Mouse (Mus musculus): ENCODE measurements around the gene Arap1. TPM values are rescaled to one million over a fixed set of nuclear protein-coding genes. Genes with fewer than 3 reads are reported as not detected.
A peak's percentile ranks its signal among the peaks of the same experiment; 100 is the strongest.

Gene Arap1
- polyA plus RNA-seq, 1 experiment from 2014 or later, result 75.5 TPM

DNA sequence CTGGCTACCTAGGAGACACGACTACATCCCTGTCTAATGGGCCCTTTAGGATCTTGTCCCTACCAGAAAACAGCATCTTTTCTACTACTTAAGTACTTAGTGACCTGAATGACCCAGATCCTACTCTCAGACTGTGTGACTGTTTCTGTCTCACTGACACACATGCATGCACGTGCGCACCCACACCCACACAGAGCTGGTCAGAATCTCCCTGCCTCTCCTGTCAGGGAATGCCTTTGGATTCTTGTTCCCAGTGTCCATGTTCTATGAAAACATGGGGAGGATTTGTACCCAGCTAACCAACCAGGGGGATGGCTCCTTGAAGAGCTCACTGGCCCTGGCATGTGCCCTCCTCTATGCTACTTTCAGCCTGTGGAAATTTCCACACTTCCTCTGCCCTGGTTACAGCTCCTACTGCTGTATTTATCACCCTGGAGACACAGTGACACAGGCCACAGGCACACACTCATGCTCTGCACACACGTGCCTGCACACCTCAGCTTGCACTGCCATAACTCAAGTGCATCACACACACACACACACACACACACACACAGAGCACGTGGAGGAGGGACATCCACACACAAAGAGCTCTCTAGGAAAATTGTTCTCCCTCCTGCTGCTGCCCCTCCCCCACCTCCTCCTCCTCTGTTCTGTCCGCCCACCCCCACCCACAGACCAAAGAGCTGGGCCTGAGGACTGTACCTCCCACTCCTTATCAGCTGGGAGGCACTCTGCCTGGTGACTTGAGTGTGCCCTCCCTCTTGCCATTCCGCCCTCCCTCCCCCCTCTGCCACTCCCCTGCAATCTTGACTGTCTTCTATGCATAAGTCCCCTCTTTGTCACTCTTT lies 67.0 kb downstream of the Arap1 start:
- Histone ChIP-seq H3K9ac (ENCODE audit: low read depth, low read length) (no peak overlapping the region), H3K27me3 (replicated peaks; ENCODE audit: control insufficient read depth, insufficient read depth, low read length) (peaks cover 8% of the 10 kb centered on the region; the same call in 1 of the 2 replicates), H3K4me1 (ENCODE audit: control insufficient read depth, insufficient read depth, low read length) (no peaks in the 10 kb centered on the region), H3K27ac (replicated peaks; ENCODE audit: low read depth, low read length) (0 out of 2 replicates have a peak overlapping the region, but pooled peaks have one; percentile 6), H3K36me3 (ENCODE audit: control insufficient read depth, insufficient read depth, low read length) (peaks cover 22% of the 10 kb centered on the region; the same call in 1 of the 2 replicates), H3K9me3 (ENCODE audit: control insufficient read depth, low read length) (0 out of 2 replicates have a peak, but pooled peaks cover 4% of the 10 kb centered on the region), H3K4me2 (ENCODE audit: low read depth, low read length) (no peak overlapping the region), H3K4me3 (ENCODE audit: low read depth, low read length) (no peak overlapping the region)
- DNase-seq (ENCODE audit: low spot score) (no peak), ATAC-seq (ENCODE audit: low read depth) (peak; percentile 13; the same call in 1 of the 2 replicates)
- WGBS, result 40% methylated on average over 5 of the region's 7 CpGs

DNA sequence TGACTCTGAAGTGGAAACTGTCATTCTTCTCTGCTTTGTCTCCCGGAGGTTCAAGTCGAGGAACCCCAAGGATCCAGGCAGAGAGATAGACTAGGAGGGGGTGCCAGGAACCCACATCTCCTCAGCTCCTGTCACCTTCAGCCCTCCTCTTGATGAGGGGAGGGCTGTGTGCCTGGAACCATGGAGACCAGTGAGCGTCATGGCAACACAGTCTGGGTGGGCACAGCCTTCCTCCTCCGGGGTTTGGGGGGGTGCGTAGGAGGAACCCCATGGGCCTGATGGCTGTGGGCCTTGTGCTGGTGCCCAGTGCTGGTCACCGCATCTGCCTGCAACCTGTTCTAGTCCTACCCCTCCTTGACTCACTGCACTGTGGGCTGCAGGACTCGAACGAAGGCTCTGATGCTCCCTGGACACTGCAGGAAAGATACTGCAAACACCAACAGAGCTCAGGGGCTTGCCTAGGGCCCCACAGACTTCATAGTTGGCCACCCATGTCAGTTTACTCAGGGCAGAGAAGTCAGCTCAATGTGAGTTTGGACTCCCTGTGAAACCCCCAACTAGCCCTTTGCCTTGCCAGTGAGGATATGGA lies 67.7 kb downstream of the Arap1 start:
- H3K9ac ChIP-seq (ENCODE audit: low read depth, low read length), result no peak overlapping the region
- WGBS, result 50% methylated on average over 8 of the region's 8 CpGs
- H3K9me3 ChIP-seq (ENCODE audit: control insufficient read depth, low read length), result no peaks in the 10 kb centered on the region
- peaks cover 8% of the 10 kb centered on the region; the same call in 1 of the 2 replicates for H3K27me3 ChIP-seq (replicated peaks; ENCODE audit: control insufficient read depth, insufficient read depth, low read length)
- H3K4me1 ChIP-seq (ENCODE audit: control insufficient read depth, insufficient read depth, low read length), result no peaks in the 10 kb centered on the region
- no peak overlapping the region for H3K4me3 ChIP-seq (ENCODE audit: low read depth, low read length)
- no peak overlapping the region for H3K4me2 ChIP-seq (ENCODE audit: low read depth, low read length)
- ATAC-seq (ENCODE audit: low read depth) (no peak), DNase-seq (ENCODE audit: low spot score) (no peak)
- no peak overlapping the region for H3K27ac ChIP-seq (replicated peaks; ENCODE audit: low read depth, low read length)
- H3K36me3 ChIP-seq (ENCODE audit: control insufficient read depth, insufficient read depth, low read length), result peaks cover 19% of the 10 kb centered on the region; the same call in 1 of the 2 replicates

DNA sequence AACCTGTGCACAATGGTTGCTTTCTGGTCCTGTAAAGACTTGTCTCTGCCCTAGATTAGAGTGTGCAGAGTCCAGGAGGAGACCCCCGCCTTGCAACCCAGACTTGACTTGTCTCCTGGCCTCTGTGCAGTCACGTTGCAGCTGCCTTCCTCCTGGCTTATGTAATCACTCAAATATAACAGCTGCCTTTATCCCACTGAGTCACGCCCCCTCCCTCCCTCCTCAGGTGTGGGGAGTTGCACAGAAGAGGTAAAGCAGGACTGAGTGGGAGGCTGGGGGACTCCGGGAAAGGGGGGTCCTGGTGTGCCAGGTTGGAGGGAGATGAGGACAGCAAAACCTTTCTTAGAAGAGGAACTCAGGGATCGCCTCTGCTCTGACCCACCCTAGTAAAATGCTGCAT lies 68.5 kb downstream of the Arap1 start:
- 57% methylated on average over 5 of the region's 5 CpGs for WGBS
- Histone ChIP-seq H3K27ac (replicated peaks; ENCODE audit: low read depth, low read length) (no peak overlapping the region), H3K4me3 (ENCODE audit: low read depth, low read length) (no peak overlapping the region), H3K36me3 (ENCODE audit: control insufficient read depth, insufficient read depth, low read length) (peaks cover 11% of the 10 kb centered on the region; the same call in 1 of the 2 replicates), H3K9ac (ENCODE audit: low read depth, low read length) (no peak overlapping the region), H3K9me3 (ENCODE audit: control insufficient read depth, low read length) (no peaks in the 10 kb centered on the region), H3K4me2 (ENCODE audit: low read depth, low read length) (no peak overlapping the region), H3K4me1 (ENCODE audit: control insufficient read depth, insufficient read depth, low read length) (no peaks in the 10 kb centered on the region), H3K27me3 (replicated peaks; ENCODE audit: control insufficient read depth, insufficient read depth, low read length) (peaks cover 8% of the 10 kb centered on the region; the same call in 1 of the 2 replicates)
- DNase-seq (ENCODE audit: low spot score) (peak; percentile 37), ATAC-seq (ENCODE audit: low read depth) (no peak)

DNA sequence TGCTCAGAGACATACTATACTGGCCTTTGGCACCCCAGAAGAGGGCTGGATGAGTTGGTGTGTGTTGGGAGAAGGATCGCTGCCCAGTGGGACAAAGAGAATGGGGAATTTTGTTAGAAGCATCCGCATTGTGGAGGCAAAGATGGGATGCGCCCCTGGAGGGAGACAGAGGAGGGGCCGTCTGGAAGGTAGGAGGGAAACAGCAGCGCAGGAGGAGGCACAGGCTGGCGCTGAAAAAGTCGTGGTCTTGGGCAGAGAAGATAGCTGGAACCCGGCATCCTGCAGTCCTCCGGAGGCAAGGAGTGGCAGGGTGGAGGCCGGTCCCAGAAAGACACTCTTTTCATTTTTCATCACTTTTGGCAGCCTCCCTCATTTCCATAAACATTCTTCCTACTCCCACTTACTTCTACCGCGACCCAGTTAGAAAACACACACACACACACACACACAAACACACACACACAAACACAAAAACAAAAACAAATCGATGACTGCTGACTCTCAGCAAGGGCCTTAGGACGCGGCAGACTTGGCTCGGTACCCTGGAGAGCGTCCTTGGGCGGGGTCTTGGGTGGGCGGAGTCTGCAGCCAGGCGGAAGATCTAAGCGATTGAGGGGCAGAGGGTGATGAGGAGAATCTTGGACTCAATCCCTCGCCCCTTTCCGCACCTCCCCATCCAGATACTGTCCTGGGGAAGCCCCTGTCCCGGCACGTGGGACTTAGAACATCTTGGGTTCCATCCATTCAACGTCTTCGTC lies 71.3 kb downstream of the Arap1 start:
- Histone ChIP-seq H3K4me1 (ENCODE audit: control insufficient read depth, insufficient read depth, low read length) (no peaks in the 10 kb centered on the region), H3K9me3 (ENCODE audit: control insufficient read depth, low read length) (no peaks in the 10 kb centered on the region), H3K27ac (replicated peaks; ENCODE audit: low read depth, low read length) (no peak overlapping the region), H3K36me3 (ENCODE audit: control insufficient read depth, insufficient read depth, low read length) (no peaks in the 10 kb centered on the region), H3K9ac (ENCODE audit: low read depth, low read length) (no peak overlapping the region), H3K27me3 (replicated peaks; ENCODE audit: control insufficient read depth, insufficient read depth, low read length) (peaks cover 8% of the 10 kb centered on the region; the same call in 1 of the 2 replicates), H3K4me2 (ENCODE audit: low read depth, low read length) (no peak overlapping the region), H3K4me3 (ENCODE audit: low read depth, low read length) (no peak overlapping the region)
- ATAC-seq (ENCODE audit: low read depth), result no peak
- peak; percentile 40 for DNase-seq (ENCODE audit: low spot score)
- WGBS, result 5% methylated on average over 27 of the region's 27 CpGs

DNA sequence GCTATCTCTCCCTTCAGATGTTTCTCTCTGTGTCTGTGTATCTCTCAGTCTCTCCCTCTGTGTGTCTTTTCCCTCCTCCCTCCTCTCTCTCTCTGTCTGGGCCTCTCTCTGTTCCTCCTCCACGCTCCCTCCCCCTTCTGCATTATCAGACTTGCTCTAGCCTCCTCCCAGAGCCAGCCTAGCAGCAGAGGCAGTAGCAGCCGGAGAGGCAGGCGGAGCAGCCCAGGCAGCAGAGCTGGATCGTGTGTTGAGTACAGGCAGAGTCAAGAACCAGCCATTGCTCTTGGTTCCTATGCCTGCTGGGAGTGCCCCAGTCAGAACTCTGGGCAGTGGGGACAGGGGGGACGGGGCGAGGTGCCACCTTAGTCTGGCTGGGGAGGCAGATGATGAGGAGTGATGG lies 73.7 kb downstream of the Arap1 start, which contains the start of gene Pde2a:
Gene Pde2a (plus strand): TSS at position 163 of the 400 bp plus-strand sequence.
- Histone ChIP-seq H3K27me3 (replicated peaks; ENCODE audit: control insufficient read depth, insufficient read depth, low read length) (peaks cover 8% of the 10 kb centered on the region; the same call in 1 of the 2 replicates), H3K9me3 (ENCODE audit: control insufficient read depth, low read length) (no peaks in the 10 kb centered on the region), H3K9ac (ENCODE audit: low read depth, low read length) (no peak within 1 kb of the TSS), H3K36me3 (ENCODE audit: control insufficient read depth, insufficient read depth, low read length) (no peaks in the 10 kb centered on the region), H3K4me1 (ENCODE audit: control insufficient read depth, insufficient read depth, low read length) (no peaks in the 10 kb centered on the region), H3K4me3 (ENCODE audit: low read depth, low read length) (no peak within 1 kb of the TSS), H3K4me2 (ENCODE audit: low read depth, low read length) (no peak within 1 kb of the TSS), H3K27ac (replicated peaks; ENCODE audit: low read depth, low read length) (no peak within 1 kb of the TSS)
- DNase-seq (ENCODE audit: low spot score), result no peak
- peak; percentile 13; the same call in 1 of the 2 replicates for ATAC-seq (ENCODE audit: low read depth)
- WGBS, result 19% methylated on average over 6 of the region's 6 CpGs

DNA sequence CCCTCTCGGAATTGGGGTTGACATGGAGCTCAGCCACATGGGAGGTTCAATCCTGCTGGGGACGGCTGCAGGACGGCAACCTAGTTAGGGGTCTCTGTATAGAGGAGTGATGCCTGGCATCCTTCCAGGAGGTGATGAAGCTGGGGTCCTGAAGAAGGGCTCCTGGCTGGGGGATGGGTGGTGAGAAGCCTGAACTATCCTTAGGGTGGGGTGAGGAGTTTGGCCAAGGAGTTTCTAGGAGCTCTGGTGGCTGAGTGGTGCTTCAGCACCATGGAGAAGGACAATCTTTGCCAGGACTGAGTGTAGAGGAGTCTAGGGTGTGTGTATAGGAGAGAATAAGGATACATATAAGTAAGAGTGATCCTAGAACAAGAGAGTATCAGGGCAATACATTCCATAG lies 74.2 kb downstream of the Arap1 start:
- DNase-seq (ENCODE audit: low spot score), result peak; percentile 64
- Histone ChIP-seq H3K9ac (ENCODE audit: low read depth, low read length) (no peak overlapping the region), H3K27me3 (replicated peaks; ENCODE audit: control insufficient read depth, insufficient read depth, low read length) (peaks cover 8% of the 10 kb centered on the region; the same call in 1 of the 2 replicates), H3K4me3 (ENCODE audit: low read depth, low read length) (no peak overlapping the region), H3K9me3 (ENCODE audit: control insufficient read depth, low read length) (no peaks in the 10 kb centered on the region), H3K4me2 (ENCODE audit: low read depth, low read length) (no peak overlapping the region), H3K4me1 (ENCODE audit: control insufficient read depth, insufficient read depth, low read length) (no peaks in the 10 kb centered on the region), H3K36me3 (ENCODE audit: control insufficient read depth, insufficient read depth, low read length) (no peaks in the 10 kb centered on the region), H3K27ac (replicated peaks; ENCODE audit: low read depth, low read length) (no peak overlapping the region)
- 0 out of 2 replicates have a peak, but pooled peaks have one; percentile 8 for ATAC-seq (ENCODE audit: low read depth)
- 31% methylated on average over 3 of the region's 3 CpGs for WGBS

DNA sequence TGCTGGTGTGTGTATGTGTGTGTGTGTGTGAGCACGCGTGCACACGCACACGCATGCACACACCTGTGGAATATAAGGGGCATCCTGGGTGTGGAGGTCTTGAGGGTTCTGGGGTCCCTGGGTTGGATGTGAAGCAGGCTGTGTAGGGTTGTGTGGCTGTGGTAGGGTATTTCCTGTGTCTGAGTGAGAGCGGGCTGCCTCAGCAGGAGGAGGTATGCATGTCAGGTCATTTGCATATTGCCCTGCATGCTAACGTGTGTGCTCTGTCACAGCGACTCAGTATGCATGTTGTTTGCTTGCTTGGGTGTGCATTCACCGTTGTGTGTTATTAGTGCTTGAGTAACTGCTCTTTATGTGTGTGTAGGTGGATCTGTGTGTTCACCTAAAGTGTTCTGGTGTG lies 74.8 kb downstream of the Arap1 start:
- H3K27me3 ChIP-seq (replicated peaks; ENCODE audit: control insufficient read depth, insufficient read depth, low read length), result peaks cover 5% of the 10 kb centered on the region; the same call in 1 of the 2 replicates
- ATAC-seq (ENCODE audit: low read depth) (no peak), DNase-seq (ENCODE audit: low spot score) (no peak)
- no peak overlapping the region for H3K4me3 ChIP-seq (ENCODE audit: low read depth, low read length)
- H3K9me3 ChIP-seq (ENCODE audit: control insufficient read depth, low read length), result no peaks in the 10 kb centered on the region
- H3K4me1 ChIP-seq (ENCODE audit: control insufficient read depth, insufficient read depth, low read length), result no peaks in the 10 kb centered on the region
- no peak overlapping the region for H3K4me2 ChIP-seq (ENCODE audit: low read depth, low read length)
- no peak overlapping the region for H3K9ac ChIP-seq (ENCODE audit: low read depth, low read length)
- 83% methylated on average over 8 of the region's 8 CpGs for WGBS
- no peak overlapping the region for H3K27ac ChIP-seq (replicated peaks; ENCODE audit: low read depth, low read length)
- no peaks in the 10 kb centered on the region for H3K36me3 ChIP-seq (ENCODE audit: control insufficient read depth, insufficient read depth, low read length)

DNA sequence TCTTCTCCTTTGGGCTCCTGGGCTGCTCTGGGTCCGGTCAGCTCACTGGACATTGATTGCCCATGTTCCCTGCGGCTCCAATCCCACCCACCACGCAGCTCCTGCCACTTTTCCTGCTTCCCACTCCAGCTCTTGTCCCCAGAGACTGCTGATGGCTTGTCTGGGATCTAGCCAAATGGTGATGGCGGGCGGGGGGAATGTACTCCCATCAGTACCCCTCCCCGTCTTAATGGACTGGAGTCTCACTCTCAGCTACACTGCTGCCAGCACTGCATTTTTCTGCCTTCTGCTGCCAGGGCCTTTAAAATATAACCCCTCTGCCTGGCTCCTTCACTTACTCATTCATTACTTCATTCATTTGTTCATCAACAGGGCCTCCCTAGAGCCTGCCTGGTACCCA lies 76.1 kb downstream of the Arap1 start:
- Histone ChIP-seq H3K4me1 (ENCODE audit: control insufficient read depth, insufficient read depth, low read length) (no peaks in the 10 kb centered on the region), H3K4me2 (ENCODE audit: low read depth, low read length) (no peak overlapping the region), H3K27me3 (replicated peaks; ENCODE audit: control insufficient read depth, insufficient read depth, low read length) (peaks cover 2% of the 10 kb centered on the region; the same call in 1 of the 2 replicates), H3K36me3 (ENCODE audit: control insufficient read depth, insufficient read depth, low read length) (no peaks in the 10 kb centered on the region), H3K4me3 (ENCODE audit: low read depth, low read length) (no peak overlapping the region), H3K27ac (replicated peaks; ENCODE audit: low read depth, low read length) (no peak overlapping the region), H3K9me3 (ENCODE audit: control insufficient read depth, low read length) (no peaks in the 10 kb centered on the region), H3K9ac (ENCODE audit: low read depth, low read length) (no peak overlapping the region)
- no peak for DNase-seq (ENCODE audit: low spot score)
- ATAC-seq (ENCODE audit: low read depth), result no peak
- WGBS, result 72% methylated on average over 6 of the region's 6 CpGs

Measured in embryonic facial prominence, embryonic 14.5 days (tissue).